Mouse (Mus musculus): ENCODE data around the gene Rbp1. TPM values are rescaled to one million over a fixed set of nuclear protein-coding genes. Genes with fewer than 3 reads are reported as not detected.

Gene Rbp1
- total RNA-seq, 4 experiments from 2014 or later, result 7.3 to 8.6 (median 7.6) TPM

DNA sequence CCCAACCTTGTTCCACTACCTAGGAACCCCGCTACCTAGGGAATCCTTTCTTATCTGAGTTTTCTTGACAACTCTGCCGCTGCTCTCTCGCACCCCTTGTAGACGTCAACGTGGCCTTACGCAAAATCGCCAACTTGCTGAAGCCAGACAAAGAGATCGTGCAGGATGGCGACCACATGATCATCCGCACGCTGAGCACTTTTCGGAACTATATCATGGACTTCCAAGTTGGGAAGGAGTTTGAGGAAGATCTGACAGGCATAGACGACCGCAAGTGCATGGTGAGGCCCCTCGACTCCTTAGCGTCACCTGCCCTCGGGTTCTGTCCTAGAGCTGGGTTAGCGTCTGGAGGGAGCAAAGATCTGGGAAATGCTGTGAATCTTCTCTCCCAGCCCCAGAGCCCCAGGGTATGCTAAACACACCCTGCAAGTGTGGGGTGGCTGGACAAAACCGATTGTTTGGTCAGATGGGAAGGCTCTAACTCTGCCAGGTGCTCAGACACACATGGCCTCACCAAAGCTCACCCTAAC is 2.7 kb downstream of the Rbp1 start:
- no peak for DNase-seq

DNA sequence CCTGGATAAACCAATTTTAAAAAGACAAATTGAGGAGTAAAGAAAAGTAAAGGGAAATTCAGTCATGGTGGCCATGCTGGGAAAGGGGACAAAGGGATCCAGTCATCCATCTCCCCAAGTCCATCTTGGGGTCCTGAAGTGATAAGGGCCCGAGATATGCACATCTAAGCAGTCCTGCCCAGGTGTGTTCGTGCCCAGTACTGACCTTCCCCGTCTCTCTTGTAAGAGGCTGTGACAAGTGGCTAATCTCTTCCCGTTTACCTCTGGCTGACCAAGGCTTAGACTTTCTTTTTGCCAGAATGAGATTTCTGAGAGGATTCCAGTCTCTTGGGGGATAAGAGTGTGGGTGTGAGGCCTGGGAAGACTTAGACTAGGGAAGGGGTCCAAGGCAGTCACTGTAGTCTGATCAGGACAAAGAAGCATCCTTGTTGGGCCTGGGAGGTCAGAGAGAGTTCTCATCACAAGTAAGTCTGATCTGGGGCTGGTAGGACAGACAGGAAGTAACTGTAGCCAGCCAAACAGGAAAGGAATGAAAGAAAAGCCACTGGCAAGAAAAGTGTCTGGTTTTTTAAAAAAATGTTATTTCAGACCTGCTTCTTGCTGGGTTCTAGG is 5.3 kb downstream of the Rbp1 start:
- no peak for DNase-seq

DNA sequence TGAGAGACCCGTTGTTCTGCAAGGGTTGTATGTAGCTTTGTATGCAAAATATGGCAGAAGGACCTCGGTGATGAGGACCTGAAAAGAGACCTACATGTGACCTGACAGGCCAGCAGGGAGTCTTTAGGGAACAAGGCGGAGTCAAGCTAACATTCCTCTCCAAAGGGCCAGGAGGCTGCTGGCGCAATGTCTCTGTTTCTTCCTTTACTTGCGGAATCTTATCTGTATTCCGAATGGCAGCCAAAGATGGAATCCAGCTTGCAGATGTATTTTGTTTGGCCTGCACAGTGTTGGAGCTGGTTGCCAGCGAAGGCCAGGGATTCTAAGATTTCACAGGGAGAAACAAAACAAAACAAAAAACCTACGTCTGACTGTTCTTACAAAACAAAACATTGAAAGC is 6.0 kb downstream of the Rbp1 start:
- no peak for DNase-seq

DNA sequence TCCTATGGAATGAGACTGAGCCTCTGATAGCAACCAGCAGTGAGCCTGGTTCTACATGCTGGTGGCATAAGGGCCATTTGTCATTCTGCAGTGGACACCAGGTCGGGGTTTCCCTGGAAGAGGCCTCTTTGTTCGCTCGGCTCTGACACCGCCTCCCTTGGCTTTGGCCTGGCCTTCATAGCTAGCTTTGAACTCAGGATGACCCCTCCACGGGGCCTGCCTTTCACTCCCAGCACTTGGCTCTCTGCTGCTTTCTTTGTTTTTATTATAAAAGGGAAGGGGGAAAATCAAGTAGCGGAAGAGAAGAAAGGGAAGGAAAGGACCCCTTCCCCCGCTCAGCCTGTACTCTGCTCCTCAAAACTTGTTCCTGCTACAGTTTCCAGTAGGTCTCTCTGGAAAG is 7.0 kb downstream of the Rbp1 start:
- no peak for DNase-seq

DNA sequence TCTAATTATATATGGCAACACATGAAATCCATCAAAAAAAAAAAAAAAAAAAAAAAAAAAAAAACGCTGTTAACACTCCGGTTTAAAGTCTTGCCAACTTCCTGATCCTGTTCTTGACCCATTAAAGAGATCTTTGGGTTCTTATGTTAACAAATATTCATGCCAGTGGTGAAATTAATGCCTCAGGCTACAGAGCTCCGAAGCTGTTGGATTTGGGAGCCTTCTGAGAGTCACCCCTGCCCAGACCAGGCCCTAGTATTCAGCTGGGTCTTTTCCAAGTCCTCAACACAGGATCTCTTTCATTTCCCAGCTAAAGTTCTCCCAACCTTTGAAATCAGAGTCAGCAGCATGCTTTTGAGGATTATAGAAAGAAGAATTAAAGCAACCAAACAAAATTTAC is 7.8 kb downstream of the Rbp1 start:
- DNase-seq, result no peak

DNA sequence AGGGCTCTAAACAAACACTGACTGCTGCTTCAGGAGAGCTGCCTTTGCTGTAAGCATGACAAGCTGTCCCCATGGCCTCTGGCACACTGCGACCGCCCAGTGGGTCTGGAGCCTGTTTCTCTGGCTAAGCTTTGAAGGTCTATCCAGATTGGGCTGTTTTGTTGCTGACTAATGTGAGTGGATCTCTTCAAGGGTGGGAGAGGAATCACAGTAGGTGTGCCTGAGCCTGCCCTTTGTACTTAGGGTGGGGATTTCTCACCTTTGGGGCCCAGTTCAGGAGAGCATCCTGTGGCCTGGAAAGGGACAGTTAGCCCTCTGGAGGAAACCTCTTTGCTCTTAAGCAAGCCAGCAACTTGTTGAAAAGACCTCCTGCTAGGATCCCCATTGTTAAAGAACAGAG is 10.3 kb downstream of the Rbp1 start:
- no peak for DNase-seq

DNA sequence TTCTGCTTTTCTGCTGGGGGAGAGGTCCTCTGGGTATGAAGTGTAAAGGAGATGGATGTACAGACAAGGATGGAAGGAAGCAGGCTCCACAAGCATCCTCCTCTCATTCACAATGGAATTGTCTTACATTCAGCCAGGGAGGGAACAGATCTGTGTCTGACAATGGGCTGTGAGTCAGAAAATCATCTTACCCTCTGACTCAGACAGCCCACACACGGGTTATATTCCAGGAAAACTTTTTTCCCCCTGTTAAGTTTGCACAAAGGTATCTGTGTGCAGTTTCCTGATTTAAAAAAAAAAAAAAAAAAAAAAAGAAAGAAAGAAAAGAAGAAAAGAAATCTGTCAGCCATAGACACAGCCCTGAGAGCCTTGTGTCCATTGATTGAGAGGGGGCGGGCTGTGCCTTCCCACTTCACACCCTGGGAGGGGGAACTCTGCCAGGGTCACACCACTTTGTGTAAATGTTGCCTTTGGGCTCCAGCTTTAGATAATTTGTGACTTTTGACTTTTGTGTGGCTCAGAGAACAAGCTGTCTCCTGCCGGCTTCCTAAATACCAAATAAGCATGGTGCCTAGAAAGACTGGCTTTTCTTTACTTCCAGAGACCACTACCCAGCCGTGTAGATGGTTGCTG is 11.3 kb downstream of the Rbp1 start:
- DNase-seq, result no peak

DNA sequence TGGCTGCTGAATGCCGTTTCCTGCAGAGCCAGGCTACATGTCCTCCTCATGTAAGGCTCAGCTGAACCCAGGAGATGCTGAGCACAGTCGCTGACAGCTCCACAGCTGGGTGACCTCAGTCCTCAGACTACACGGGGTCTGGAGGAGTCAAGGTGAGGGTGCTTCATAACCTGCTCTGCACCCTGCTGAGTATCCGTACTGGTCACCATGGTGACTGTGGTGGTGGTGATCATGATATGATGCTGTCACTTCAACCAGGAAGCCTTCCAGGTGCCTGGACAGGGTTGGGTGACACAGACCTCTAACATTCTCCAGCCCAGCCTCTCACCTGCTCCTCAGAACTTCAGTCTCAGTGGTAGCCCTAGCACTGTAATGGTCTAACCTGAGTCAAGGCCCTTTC is 15.1 kb downstream of the Rbp1 start:
- no peak for DNase-seq

DNA sequence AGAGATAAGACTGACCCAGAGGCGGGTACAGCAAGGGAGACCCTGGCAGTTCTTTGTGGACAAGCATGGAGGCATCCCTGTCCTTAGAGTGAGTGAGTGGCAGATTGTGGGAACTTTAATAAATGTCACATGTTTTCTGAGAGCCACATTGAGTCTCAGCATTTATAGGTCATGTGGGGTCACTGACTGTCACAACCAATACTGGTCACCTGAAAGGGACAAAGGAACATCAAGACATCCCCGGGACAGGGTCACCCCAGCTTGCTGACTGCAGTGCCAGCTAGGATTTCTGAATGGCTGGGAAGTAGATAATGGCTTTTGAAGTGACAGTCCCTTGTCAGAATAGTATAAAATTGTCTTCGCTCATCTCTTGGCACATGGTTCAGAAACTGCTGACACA is 16.3 kb downstream of the Rbp1 start:
- DNase-seq, result no peak

DNA sequence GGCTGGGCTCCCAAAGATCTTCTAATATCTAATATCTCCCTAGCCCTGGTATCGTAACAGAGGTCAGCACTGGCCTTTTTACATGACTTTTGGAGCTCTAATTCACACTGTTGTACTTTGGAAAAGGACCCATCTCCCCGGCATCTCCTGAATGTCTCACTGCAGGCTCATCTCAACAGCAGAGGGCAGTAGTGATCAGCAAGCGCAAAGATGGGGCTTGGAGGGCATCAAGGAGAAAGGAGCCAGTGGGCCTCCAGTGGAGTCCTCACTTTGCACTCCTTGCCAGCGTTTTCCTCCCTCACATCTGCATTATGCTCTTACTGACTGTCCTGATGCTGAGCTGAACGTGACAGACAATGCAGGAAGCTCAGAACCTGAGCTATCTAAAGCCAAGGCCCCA is 19.9 kb downstream of the Rbp1 start:
- DNase-seq, result no peak

DNA sequence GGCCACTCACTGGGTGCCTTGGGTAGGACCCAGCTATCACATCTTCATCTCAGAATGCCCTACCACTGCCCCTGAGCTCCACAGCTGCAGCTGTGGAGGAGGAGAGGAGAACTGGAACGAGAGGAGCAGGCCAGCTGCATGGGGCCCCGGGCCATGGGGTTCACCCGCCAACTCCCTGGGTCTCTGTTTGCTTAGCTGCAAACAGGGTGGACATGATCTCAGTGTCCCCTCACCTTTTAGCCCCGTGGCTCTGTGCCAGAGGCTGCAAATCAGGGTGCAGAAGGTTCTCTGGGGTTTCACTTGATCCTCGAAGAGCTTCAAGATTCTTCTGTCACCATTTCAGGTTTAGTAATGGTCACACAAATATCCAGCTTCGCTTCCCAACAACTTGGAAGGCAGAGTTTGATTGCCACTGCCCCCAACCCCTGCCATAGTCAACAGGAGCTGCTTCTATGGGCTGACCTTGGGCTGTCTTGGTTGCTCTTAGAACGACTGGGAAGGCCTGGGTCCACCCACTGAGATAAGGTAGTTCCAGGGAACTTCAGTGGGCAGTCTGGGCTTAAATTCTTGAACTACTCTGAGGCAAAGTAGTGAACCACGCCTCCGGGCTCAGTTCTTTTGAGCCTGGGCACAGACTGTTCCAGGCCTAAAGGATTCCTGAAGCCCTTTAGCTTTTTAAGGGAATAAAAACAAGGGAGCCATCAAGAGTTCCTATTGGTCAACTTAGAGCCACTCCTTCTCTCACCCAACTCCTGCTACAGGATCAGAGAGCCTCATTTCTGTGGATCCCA is 22.8 kb downstream of the Rbp1 start:
- no peak for DNase-seq

DNA sequence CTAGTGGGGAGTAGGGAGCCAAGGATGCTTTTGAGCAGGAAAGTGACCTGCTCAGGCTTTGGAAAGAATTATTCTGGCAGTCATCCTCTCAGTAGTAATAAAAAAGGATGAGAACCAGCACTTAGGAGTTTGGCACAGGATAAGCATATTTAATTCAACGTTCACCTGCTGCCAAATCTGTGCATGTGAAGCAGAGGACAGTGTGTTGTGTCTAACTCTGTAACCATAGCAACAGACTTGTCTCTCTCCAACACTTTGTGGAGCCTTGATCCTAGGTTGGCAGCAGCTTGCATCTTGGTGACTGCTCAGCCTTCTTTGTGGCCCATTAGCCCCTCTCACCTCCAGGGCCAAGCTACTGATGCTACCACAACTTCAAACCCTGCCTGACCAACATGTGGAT is 28.2 kb downstream of the Rbp1 start:
- no peak for DNase-seq

DNA sequence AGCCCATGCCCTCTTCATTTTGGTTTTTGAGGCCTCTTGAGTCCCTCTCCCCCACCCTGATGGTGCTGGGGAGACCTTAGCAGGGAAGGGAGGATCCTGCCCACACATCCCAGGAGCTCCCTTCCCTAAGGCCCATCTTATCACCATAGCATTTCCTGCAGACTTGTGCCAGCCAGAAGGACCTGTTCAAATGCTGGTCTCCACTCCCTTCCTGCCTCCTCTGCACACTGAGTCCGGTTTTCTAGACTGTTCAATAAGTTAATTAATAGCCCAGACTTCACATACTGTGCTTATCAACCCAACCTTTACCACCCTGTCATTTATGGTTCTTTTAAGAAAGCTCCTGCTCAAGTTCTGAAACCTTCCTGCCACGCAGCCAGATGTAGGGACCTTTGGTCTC is 43.9 kb downstream of the Rbp1 start:
- no peak for DNase-seq

DNA sequence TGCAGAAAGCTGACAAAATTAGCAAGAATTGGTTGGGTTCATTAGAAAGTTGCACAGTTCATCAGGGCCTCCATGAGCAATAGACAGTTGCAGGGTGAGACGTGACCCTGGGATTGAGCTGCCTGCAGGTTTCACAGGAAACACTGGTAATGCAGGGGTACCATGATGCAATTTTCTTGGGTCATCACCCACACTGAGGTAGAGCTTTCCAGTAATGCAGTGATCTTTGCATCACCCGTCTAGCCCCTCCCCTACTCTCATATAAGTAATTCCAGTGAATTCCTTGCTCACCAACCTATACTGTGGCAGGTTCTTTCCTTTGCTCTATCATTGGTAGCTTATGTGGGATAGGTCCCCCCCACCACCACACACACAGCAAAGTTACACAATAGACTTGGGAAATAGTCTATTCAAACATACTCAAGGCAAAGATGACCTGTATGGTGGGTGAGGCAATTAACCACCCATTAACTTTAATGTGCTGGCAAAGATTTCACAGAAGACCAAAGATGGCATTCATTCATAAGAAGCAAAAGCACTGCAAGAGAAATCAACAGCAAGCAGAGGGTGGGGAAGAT is 57.5 kb downstream of the Rbp1 start:
- no peak for DNase-seq

DNA sequence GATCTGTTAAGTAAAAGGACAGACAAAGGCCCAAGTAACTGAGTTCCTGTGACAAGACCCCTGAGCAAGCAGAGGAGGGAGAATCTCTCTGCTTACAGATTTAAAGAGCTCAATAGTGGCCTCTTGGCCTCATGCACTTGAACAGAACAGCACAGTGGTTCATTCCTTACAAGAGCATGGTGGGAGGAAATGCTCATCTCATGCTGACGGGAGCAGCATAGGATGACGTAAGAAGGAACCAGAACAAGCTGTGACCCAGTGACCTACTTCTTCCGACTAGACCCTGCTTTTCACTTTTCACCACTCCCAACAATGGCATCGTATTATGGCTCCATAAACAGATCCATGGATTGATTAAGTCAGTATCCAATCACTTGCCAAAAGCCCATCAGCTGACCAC is 59.5 kb downstream of the Rbp1 start:
- DNase-seq, result no peak

DNA sequence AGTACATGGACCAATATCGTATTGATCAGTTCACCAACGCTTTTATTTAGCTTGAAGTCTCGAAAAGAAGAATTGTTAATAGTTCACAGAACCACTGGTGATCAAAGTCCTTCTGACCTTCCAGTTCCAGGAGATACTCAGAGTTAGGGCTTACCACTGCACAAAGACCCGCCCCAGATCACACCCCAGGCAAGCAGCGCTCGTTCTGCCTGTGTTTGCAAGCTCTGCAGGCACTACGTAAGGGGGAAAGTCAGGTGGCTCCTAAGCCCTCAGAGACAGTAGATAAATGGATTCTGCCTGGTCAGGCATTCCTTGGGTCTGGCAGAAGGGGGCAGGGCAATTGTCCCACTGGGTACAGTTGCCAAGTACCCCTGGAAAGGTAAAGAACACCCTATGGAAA is 62.3 kb downstream of the Rbp1 start:
- no peak for DNase-seq

DNA sequence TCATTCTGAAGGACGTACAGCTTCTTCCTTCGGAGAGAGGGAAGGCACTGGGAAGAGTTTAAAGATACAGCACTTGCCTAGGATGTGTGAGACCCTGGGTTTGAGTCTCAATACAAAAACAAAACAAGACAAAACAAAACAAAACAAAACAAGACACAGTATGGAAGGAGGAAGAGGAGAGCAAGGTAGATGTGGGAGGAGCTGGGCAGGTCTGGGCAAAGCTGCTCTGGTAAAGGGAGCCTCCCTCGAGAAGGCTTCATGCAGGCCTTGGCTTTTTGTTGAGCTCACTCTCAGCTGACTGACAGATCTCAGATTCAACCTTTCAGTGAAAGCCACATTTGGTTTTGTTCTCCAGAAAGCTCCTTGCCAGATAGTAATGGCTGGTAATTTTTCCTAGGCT is 63.1 kb downstream of the Rbp1 start, which contains the start of gene Rbp2:
TSS of gene Rbp2 (plus strand) at position 301 of the 400 bp plus-strand sequence.
- DNase-seq, result no peak

DNA sequence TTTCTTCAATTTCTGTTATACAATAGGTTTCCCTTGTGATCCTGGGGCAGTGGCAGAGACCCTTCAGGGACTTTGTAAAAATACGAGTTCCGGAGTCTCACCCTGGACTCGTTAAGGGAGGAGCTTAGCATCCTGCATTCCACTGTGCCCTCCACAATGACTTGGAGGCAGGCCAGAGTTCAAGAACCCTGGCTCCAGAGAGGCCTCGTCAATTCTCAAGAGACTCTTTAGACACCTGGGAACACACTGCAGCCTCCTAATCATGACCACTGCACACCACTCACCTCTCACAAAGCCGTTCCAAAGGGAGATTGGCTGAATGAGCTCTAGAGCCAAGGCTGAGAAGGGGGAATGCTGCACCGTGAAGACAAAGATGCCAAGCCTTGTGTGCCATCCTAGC is 64.5 kb downstream of the Rbp1 start:
- DNase-seq, result no peak

DNA sequence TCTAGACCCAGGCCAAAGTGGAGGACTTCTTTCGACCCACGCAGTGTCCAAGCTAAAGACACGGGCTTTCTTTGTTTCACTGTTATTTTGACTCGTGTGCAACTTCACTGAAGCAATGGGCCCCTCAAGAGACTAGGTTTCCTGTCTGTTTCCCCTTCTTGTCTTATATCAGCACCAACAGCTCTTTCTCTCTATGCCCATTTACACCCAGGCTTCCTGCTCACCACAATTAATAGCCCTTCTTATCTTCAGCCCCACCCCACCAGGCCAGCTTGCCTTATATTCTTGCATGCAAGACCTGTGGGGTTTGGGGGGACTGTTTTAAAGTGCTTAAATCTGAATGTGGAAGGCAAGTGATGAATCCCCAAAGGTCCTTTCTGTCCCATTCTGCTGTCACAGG is 66.8 kb downstream of the Rbp1 start:
- DNase-seq, result no peak

DNA sequence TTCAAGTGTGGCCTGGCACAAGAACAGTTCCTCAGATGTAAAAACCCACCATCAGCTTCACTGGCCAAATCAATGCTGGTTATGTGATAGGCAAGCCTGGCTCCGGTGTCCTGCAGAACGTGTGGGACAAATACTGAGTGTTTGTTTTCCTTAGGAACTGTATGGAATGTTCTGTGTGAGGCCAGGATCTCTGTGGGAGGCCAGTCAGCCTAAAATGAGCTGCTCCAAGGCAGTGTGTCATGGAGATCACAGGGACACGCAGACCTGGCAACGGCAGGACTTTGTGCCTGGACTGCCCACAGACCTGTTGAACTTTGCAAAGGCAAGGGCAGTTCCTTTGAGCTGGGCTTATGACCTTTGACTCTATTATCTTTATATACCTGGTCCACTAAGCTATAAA is 67.4 kb downstream of the Rbp1 start:
- no peak for DNase-seq

DNA sequence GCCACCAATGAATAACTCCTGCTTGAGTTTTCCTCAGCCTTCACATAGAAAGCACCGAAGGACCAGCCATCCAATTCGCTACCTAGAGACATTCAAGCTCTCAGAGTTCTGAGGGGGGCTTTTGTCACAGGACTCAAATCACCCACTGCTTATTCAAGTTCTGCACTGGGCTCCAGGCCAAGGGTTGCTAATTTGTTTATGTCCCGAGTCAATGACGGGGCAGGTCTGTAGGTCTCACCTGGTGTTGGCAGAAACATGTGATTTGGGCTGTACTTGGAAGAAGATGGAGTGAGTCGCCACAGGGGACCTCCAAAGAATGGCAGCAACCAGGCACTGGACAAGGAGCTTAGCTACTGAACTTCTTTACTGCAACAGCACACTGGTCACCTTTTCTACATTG is 68.3 kb downstream of the Rbp1 start:
- no peak for DNase-seq

DNA sequence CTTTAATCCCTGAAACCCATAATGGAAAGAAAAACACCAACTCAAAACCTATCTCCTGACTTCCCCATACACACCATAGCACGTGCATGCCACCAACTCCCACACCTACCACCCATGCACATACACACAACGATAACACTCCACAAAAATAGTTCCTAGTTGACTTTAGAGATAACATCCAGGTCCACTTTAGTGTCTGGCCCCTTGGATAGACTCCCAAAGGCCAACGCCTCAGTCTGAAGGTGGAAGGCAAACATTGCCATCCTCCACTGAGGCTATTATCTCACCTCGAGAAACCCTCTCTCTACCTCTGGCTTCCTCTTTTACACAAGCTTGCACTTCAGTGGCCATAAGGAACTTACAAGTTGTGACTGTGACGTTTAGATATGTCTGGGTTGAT is 69.5 kb downstream of the Rbp1 start:
- no peak for DNase-seq

DNA sequence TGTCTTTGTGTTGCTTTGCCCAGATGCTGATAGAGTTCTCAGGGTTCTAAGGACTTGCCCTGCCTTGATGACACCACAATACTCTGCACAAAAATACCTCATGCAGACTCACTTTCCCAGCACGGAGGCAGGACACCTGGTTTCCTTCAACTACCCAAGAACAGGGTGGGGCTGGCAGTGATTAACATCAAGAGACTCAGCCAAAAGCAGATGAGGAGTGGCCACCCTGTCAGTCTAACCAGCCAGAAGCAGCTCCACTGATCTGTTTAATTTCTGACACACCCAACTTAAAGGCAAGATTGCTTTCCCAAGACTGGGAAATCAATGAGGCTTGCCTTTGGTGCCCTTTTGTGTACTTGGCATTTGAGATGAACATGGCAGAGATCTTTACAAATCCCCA is 70.1 kb downstream of the Rbp1 start:
- no peak for DNase-seq

Measured in adrenal gland, adult 8-10 months (tissue).